Mouse (Mus musculus): Measurements from ENCODE around the gene Pemt. TPM values are rescaled to one million over a fixed set of nuclear protein-coding genes. Genes with fewer than 3 reads are reported as not detected.

The Pemt gene
- polyA plus RNA-seq, 1 experiment from 2014 or later, result 592 TPM

GRCm38 (mm10) chr11:60032586-60033430, 13.5 kb downstream of the Pemt start:
- Histone ChIP-seq H3K27ac (ENCODE audit: low read depth) (no peak overlapping the region), H3K4me3 (ENCODE audit: low read depth, low read length) (no peak overlapping the region), H3K4me1 (ENCODE audit: insufficient read depth) (peaks cover 4% of the 10 kb centered on the region; the same call in 1 of the 2 replicates), H3K4me2 (ENCODE audit: low read depth, low read length) (peak overlapping the region; percentile 70), H3K36me3 (replicated peaks; ENCODE audit: insufficient read depth, low read length) (peaks cover 3% of the 10 kb centered on the region; the same call in 1 of the 2 replicates), H3K27me3 (ENCODE audit: insufficient read depth, low read length) (no peaks in the 10 kb centered on the region), H3K9ac (replicated peaks) (no peak overlapping the region), H3K9me3 (ENCODE audit: low read length) (no peaks in the 10 kb centered on the region)
- DNase-seq, result no peak
- 67% methylated on average over 6 of the region's 6 CpGs for WGBS (ENCODE audit: insufficient replicate concordance)
- no peak for TF ChIP-seq EP300 (IDR thresholded peaks at IDR 0.05; ENCODE audit: low read depth)
- TF ChIP-seq CTCF (IDR thresholded peaks at IDR 0.05; ENCODE audit: low read depth), result no peak
- no peak for ATAC-seq

- Histone ChIP-seq H3K9ac (replicated peaks) (no peak overlapping the region), H3K9me3 (ENCODE audit: low read length) (no peaks in the 10 kb centered on the region), H3K4me3 (ENCODE audit: low read depth, low read length) (no peak overlapping the region), H3K36me3 (replicated peaks; ENCODE audit: insufficient read depth, low read length) (peaks cover 3% of the 10 kb centered on the region; the same call in 1 of the 2 replicates), H3K27ac (ENCODE audit: low read depth) (no peak overlapping the region), H3K4me1 (ENCODE audit: insufficient read depth) (peaks cover 4% of the 10 kb centered on the region; the same call in 1 of the 2 replicates), H3K4me2 (ENCODE audit: low read depth, low read length) (no peak overlapping the region), H3K27me3 (ENCODE audit: insufficient read depth, low read length) (no peaks in the 10 kb centered on the region)
- TF ChIP-seq CTCF (IDR thresholded peaks at IDR 0.05; ENCODE audit: low read depth) (no peak), EP300 (IDR thresholded peaks at IDR 0.05; ENCODE audit: low read depth) (no peak)
- no peak for ATAC-seq
- no peak for DNase-seq
- WGBS (ENCODE audit: insufficient replicate concordance), result 83% methylated on average over 4 of the region's 4 CpGs
Measured at GRCm38 (mm10) chr11:60030747-60031331, 15.4 kb downstream of the Pemt start.

GRCm38 (mm10) chr11:60029976-60030375, 16.3 kb downstream of the Pemt start:
- H3K27me3 ChIP-seq (ENCODE audit: insufficient read depth, low read length), result no peaks in the 10 kb centered on the region
- no peak overlapping the region for H3K4me2 ChIP-seq (ENCODE audit: low read depth, low read length)
- no peaks in the 10 kb centered on the region for H3K9me3 ChIP-seq (ENCODE audit: low read length)
- no peak for TF ChIP-seq EP300 (IDR thresholded peaks at IDR 0.05; ENCODE audit: low read depth)
- TF ChIP-seq CTCF (IDR thresholded peaks at IDR 0.05; ENCODE audit: low read depth), result no peak
- H3K4me1 ChIP-seq (ENCODE audit: insufficient read depth), result peaks cover 4% of the 10 kb centered on the region; the same call in 1 of the 2 replicates
- H3K9ac ChIP-seq (replicated peaks), result no peak overlapping the region
- no peak overlapping the region for H3K27ac ChIP-seq (ENCODE audit: low read depth)
- ATAC-seq, result no peak
- 72% methylated on average over 9 of the region's 9 CpGs for WGBS (ENCODE audit: insufficient replicate concordance)
- DNase-seq, result no peak
- peaks cover 3% of the 10 kb centered on the region; the same call in 1 of the 2 replicates for H3K36me3 ChIP-seq (replicated peaks; ENCODE audit: insufficient read depth, low read length)
- H3K4me3 ChIP-seq (ENCODE audit: low read depth, low read length), result no peak overlapping the region

- Histone ChIP-seq H3K9ac (replicated peaks) (peak overlapping the region; percentile 16; the same call in 1 of the 2 replicates), H3K27me3 (ENCODE audit: insufficient read depth, low read length) (no peaks in the 10 kb centered on the region), H3K27ac (ENCODE audit: low read depth) (no peak overlapping the region), H3K36me3 (replicated peaks; ENCODE audit: insufficient read depth, low read length) (peaks cover 6% of the 10 kb centered on the region; the same call in 1 of the 2 replicates), H3K4me1 (ENCODE audit: insufficient read depth) (no peaks in the 10 kb centered on the region; the same call in 1 of the 2 replicates), H3K4me3 (ENCODE audit: low read depth, low read length) (no peak overlapping the region), H3K9me3 (ENCODE audit: low read length) (no peaks in the 10 kb centered on the region), H3K4me2 (ENCODE audit: low read depth, low read length) (no peak overlapping the region)
- DNase-seq (no peak), ATAC-seq (peak; percentile 48)
- 77% methylated on average over 10 of the region's 10 CpGs for WGBS (ENCODE audit: insufficient replicate concordance)
- TF ChIP-seq CTCF (IDR thresholded peaks at IDR 0.05; ENCODE audit: low read depth) (no peak), EP300 (IDR thresholded peaks at IDR 0.05; ENCODE audit: low read depth) (no peak)
Measured at GRCm38 (mm10) chr11:60027913-60028875, 18.1 kb downstream of the Pemt start.

GRCm38 (mm10) chr11:60027272-60027671, 19.0 kb downstream of the Pemt start:
- Histone ChIP-seq H3K4me2 (ENCODE audit: low read depth, low read length) (no peak overlapping the region), H3K9ac (replicated peaks) (no peak overlapping the region), H3K27me3 (ENCODE audit: insufficient read depth, low read length) (no peaks in the 10 kb centered on the region), H3K36me3 (replicated peaks; ENCODE audit: insufficient read depth, low read length) (peaks cover 6% of the 10 kb centered on the region; the same call in 1 of the 2 replicates), H3K9me3 (ENCODE audit: low read length) (no peaks in the 10 kb centered on the region), H3K4me1 (ENCODE audit: insufficient read depth) (peaks cover 3% of the 10 kb centered on the region; the same call in 1 of the 2 replicates), H3K27ac (ENCODE audit: low read depth) (no peak overlapping the region), H3K4me3 (ENCODE audit: low read depth, low read length) (no peak overlapping the region)
- TF ChIP-seq EP300 (IDR thresholded peaks at IDR 0.05; ENCODE audit: low read depth) (no peak), CTCF (IDR thresholded peaks at IDR 0.05; ENCODE audit: low read depth) (peak; percentile 92)
- WGBS (ENCODE audit: insufficient replicate concordance), result 5% methylated on average over 2 of the region's 2 CpGs
- DNase-seq (peak; percentile 84), ATAC-seq (no peak)

Data from liver, postnatal 0 days (tissue).